Mouse (Mus musculus): ENCODE data around the gene Pls3.
"Not testable (repeated sequence)": the region's sequence is repeated elsewhere in the genome, so short reads cannot be mapped to it uniquely, and the experiment has no call there.

Gene Pls3

GRCm38 (mm10) chrX:75779796-75780195 lies 95.2 kb downstream of the Pls3 start:
- in situ Hi-C loops (cut with MboI; ENCODE audit: low sequenced_read_pairs), result no loop called here

- in situ Hi-C loops (cut with MboI; ENCODE audit: low sequenced_read_pairs), result no loop called here
Measured at GRCm38 (mm10) chrX:75777461-75777860, 97.5 kb downstream of the Pls3 start.

DNA sequence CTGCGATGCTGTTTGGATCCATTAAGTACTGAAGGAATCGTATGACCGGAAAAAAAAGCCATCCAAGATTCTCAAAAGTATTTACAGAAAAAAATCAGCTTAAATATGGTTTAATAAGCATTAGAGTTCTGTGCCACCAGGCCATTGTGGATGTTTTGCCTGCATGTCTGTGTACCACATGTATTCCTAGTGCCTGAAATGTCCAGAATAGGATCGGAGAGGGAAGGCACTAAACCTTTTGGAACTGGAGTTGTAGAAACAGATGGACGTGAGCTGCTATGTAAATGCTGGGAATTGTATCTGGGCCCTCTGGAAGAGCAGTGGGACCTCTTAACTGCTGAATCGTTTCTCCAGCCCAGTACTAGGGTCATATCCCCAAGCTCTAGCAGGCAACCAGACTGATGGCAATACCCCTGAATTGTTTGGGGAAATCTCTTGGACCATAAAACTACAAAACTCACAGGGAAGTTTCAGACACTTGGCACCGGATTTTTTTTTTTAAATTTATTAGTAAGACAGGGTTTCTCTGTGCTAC lies 110.1 kb downstream of the Pls3 start:
- in situ Hi-C loops (cut with MboI; ENCODE audit: low sequenced_read_pairs), result no loop called here

- in situ Hi-C loops (cut with MboI; ENCODE audit: low sequenced_read_pairs), result no loop called here
Measured at GRCm38 (mm10) chrX:75764135-75764793, 110.7 kb downstream of the Pls3 start.

DNA sequence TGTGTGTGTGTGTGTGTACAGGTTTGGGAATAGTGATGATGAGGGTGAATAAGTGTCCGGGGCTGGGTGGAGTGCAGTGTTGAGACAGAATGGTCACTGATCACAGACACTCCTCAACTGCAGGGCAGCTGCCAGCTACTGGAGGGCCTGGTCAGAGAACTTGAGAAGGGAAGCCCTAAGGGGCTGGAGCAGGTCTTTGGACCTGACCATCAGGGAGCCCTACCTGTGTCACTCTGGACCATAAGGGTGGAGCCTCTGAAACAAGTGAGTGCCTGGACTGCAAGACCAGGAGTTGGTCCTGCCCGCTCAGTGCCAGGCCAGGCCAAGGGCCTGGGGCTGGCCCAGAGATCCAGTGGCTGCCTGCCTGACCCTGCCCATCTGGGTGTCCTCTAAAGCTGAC lies 115.5 kb downstream of the Pls3 start:
- in situ Hi-C loops (cut with MboI; ENCODE audit: low sequenced_read_pairs), result not testable (repeated sequence)

DNA sequence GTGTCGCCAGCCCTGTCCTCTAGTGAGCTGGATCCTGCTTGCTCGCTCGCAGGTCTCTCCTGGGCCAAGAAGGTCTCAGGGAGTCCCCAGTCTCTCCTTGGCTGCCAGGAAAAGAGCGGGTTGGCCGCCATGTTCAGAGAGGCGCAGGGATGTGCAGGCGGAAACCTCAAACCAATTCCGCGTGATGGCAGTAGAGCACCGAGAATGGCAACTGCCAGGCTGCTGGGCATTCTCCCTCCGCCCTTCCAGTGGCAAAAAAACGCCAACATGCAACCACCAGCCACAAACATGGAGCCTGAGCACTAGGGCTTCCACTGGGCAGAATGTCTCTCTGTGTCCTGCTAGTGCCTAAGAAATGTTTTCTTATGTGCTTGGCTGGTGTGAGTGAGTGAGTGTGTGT lies 115.9 kb downstream of the Pls3 start:
- in situ Hi-C loops (cut with MboI; ENCODE audit: low sequenced_read_pairs), result not testable (repeated sequence)

GRCm38 (mm10) chrX:75757966-75758365 lies 117.0 kb downstream of the Pls3 start:
- in situ Hi-C loops (cut with MboI; ENCODE audit: low sequenced_read_pairs), result not testable (repeated sequence)

- in situ Hi-C loops (cut with MboI; ENCODE audit: low sequenced_read_pairs), result not testable (repeated sequence)
Measured at GRCm38 (mm10) chrX:75754531-75754930, 120.5 kb downstream of the Pls3 start.

DNA sequence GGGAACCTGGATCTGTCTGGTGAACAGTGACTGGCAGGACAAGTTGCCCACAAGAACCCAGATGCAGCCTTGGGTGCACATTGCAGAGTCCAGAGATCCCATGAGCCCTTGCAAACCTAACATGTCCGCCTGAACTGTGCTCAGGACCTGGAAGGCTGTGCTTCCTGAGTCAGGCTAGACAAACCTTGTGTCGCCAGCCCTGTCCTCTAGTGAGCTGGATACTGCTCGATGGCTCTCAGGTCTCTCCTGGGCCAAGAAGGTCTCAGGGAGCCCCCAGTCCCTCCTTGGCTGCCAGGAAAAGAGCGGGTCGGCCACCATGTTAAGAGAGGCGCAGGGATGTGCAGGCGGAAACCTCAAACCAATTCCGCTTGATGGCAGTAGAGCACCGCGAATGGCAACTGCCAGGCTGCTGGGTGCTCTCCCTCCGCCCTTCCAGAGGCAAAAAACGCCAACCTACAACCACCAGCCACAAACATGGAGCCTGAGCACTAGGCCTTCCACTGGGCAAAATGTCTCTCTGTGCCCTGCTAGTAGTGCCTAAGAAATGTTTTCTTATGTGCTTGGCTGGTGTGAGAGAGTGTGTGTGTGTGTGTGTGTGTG lies 124.8 kb downstream of the Pls3 start:
- in situ Hi-C loops (cut with MboI; ENCODE audit: low sequenced_read_pairs), result not testable (repeated sequence)

- in situ Hi-C loops (cut with MboI; ENCODE audit: low sequenced_read_pairs), result not testable (repeated sequence)
Measured at GRCm38 (mm10) chrX:75749312-75749711, 125.7 kb downstream of the Pls3 start.

DNA sequence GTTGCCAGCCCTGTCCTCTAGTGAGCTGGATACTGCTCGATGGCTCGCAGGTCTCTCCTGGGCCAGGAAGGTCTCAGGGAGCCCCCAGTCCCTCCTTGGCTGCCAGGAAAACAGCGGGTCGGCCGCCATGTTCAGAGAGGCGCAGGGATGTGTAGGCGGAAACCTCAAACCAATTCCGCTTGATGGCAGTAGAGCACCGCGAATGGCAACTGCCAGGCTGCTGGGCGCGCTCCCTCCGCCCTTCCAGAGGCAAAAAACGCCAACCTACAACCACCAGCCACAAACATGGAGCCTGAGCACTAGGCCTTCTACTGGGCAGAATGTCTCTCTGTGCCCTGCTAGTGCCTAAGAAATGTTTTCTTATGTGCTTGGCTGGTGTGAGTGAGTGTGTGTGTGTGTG lies 130.5 kb downstream of the Pls3 start:
- in situ Hi-C loops (cut with MboI; ENCODE audit: low sequenced_read_pairs), result not testable (repeated sequence)

- in situ Hi-C loops (cut with MboI; ENCODE audit: low sequenced_read_pairs), result not testable (repeated sequence)
Measured at GRCm38 (mm10) chrX:75739464-75739863, 135.5 kb downstream of the Pls3 start.

Measured in CH12F3 (cell line).